Mouse (Mus musculus): Measurements from ENCODE around the gene Cyb5b. TPM values are rescaled to one million over a fixed set of nuclear protein-coding genes. Genes with fewer than 3 reads are reported as not detected.

Gene Cyb5b
- polyA plus RNA-seq, 1 experiment from 2014 or later: 93.2 TPM

DNA sequence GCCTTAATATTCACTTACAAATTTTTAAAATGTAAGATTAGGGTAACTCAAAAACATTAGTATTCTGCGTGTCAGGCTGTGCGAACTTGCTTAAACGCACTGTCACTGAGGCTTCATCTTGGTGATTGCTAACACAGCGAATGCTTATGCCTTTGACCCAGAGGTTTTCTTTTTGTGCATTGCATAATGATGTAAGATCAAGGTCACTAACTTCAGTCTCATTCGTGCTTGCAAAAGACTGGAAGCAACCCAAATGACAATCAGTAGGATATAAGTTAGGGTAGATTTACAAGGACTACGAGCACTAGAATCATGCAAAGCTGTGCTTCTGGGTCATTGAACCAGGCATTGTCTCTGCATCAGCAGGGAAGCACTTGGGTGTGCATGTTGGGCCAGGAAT is 12.8 kb upstream of the Cyb5b start:
- no peak for ATAC-seq
- Histone ChIP-seq H3K36me3 (ENCODE audit: control insufficient read depth, insufficient read depth) (no peaks in the 10 kb centered on the region), H3K4me1 (replicated peaks; ENCODE audit: control insufficient read depth, insufficient read depth, low read length) (peaks cover 15% of the 10 kb centered on the region; the same call in 1 of the 2 replicates), H3K9me3 (ENCODE audit: control insufficient read depth) (no peaks in the 10 kb centered on the region), H3K27me3 (replicated peaks; ENCODE audit: control insufficient read depth, insufficient read depth, low read length) (no peaks in the 10 kb centered on the region), H3K9ac (ENCODE audit: low read depth, low read length) (no peak overlapping the region), H3K27ac (ENCODE audit: low read depth, low read length) (no peak overlapping the region; the same call in 1 of the 2 replicates), H3K4me2 (replicated peaks; ENCODE audit: low read depth) (no peak overlapping the region), H3K4me3 (ENCODE audit: low read depth, low read length) (no peak overlapping the region)
- TF ChIP-seq CTCF (IDR thresholded peaks at IDR 0.05; ENCODE audit: low read depth): no peak
- 67% methylated on average over 6 of the region's 6 CpGs for WGBS

DNA sequence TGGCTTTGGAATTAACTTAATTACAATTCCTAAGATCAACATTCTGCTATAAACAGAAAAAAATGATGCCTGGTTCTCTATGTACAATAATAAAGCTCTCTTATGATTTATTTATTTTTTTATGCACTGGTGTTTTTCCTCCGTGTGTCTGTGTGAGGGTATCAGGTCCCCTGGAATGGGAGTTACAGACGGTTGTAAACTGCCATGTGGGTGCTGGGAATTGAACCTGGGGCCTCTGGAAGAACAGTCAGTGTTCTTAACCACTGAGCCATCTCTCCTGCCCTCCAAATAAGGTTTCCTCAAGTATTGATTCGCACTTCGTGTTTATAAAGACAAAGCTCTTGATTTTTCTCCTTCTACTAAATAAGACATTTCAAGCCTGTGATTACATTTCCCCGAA is 12.1 kb upstream of the Cyb5b start:
- no peak for ATAC-seq
- 76% methylated on average over 5 of the region's 5 CpGs for WGBS
- no peak for TF ChIP-seq CTCF (IDR thresholded peaks at IDR 0.05; ENCODE audit: low read depth)

DNA sequence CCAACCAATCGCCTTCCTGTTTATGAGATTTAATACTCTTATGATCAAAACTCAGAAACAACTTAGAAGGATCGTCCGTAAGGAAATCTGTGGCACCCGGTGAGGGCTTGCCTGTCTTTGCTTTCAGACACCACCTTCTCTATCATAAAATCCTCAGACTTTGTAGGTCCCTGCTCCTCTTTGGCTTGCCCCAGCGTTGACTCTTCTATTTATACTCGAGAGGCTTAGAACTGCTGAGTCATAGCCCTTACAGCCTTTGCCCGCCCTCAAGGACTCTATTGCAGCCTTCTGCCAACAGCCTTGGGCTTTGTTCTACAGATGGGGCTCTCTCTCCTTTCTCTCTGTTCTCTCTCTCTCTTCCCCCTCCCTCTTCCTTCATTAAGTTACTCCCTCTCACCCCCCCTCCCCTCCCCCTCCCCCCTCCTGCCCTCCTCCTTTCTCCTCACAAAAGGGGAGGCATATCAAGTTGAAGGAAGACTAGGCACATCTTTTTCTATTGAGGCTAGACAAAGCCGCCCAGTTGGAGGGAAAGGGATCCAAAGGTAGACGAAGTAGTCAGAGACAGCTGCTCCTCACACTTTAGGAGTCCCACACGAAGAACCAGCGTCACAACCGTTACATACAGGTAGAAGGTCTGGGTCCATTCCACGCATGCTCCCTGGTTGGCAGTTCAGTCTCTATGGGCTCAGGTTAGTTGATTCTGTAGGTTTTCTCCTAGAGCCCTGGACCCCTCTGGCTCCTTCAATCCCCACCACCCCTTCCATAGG is 10.6 kb upstream of the Cyb5b start:
- H3K4me2 ChIP-seq (replicated peaks; ENCODE audit: low read depth): no peak overlapping the region; the same call in 1 of the 2 replicates
- peak; percentile 82 for ATAC-seq
- peak overlapping the region; percentile 64 for H3K27ac ChIP-seq (ENCODE audit: low read depth, low read length)
- 40% methylated on average over 13 of the region's 13 CpGs for WGBS
- H3K4me3 ChIP-seq (ENCODE audit: low read depth, low read length): no peak overlapping the region
- no peaks in the 10 kb centered on the region for H3K9me3 ChIP-seq (ENCODE audit: control insufficient read depth)
- peaks cover 19% of the 10 kb centered on the region; the same call in 1 of the 2 replicates for H3K4me1 ChIP-seq (replicated peaks; ENCODE audit: control insufficient read depth, insufficient read depth, low read length)
- H3K9ac ChIP-seq (ENCODE audit: low read depth, low read length): no peak overlapping the region
- TF ChIP-seq CTCF (IDR thresholded peaks at IDR 0.05; ENCODE audit: low read depth): no peak
- H3K36me3 ChIP-seq (ENCODE audit: control insufficient read depth, insufficient read depth): no peaks in the 10 kb centered on the region
- H3K27me3 ChIP-seq (replicated peaks; ENCODE audit: control insufficient read depth, insufficient read depth, low read length): no peaks in the 10 kb centered on the region

More for the DNA sequence above, 12.1 kb upstream of the Cyb5b start:
- no peak overlapping the region for H3K4me2 ChIP-seq (replicated peaks; ENCODE audit: low read depth)
- H3K4me1 ChIP-seq (replicated peaks; ENCODE audit: control insufficient read depth, insufficient read depth, low read length): peaks cover 19% of the 10 kb centered on the region; the same call in 1 of the 2 replicates
- no peaks in the 10 kb centered on the region for H3K27me3 ChIP-seq (replicated peaks; ENCODE audit: control insufficient read depth, insufficient read depth, low read length)
- no peaks in the 10 kb centered on the region for H3K9me3 ChIP-seq (ENCODE audit: control insufficient read depth)
- H3K4me3 ChIP-seq (ENCODE audit: low read depth, low read length): no peak overlapping the region
- no peak overlapping the region for H3K9ac ChIP-seq (ENCODE audit: low read depth, low read length)
- no peaks in the 10 kb centered on the region for H3K36me3 ChIP-seq (ENCODE audit: control insufficient read depth, insufficient read depth)
- no peak overlapping the region for H3K27ac ChIP-seq (ENCODE audit: low read depth, low read length)

DNA sequence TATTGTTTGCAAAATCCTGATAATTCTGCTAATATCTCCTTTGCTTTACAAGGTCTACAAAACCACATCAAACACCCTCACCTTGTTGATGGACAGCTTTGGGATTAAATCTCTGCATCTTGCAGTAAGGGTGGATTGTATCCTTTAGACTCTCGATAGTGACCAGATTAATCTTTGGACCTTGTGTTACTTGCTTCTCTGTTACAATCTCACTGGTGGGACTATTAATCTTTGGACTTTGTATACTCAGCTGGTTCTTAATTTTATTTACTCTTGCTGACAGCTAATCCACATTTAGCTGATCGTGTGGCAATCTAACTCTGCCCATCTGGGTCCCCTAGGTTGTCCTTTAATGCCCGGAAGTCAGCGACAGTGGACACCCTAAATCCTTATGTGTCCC is 7.9 kb upstream of the Cyb5b start:
- 36% methylated on average over 4 of the region's 4 CpGs for WGBS
- peak; percentile 70 for ATAC-seq

DNA sequence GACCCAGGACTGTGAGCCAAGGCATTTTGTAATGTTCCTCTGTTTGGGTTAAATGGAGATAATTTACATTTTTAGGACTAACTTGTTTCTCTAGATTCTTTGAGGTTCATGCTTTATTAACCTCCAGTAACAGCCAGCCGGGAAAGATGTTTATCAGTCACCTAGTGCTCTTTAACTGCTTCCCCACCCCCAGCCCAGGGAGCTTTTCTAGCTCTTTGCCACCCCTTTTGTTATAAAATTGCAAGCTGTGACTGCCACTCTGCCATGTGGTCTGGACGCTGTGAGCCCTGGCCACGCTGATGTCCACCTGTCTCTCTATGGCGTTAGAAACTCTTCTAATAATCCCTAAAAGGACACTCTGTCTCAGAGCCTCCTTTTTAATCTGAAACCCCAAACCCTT is 6.9 kb upstream of the Cyb5b start:
- Histone ChIP-seq H3K9ac (ENCODE audit: low read depth, low read length) (no peak overlapping the region), H3K4me2 (replicated peaks; ENCODE audit: low read depth) (no peak overlapping the region), H3K4me3 (ENCODE audit: low read depth, low read length) (no peak overlapping the region), H3K4me1 (replicated peaks; ENCODE audit: control insufficient read depth, insufficient read depth, low read length) (peaks cover 14% of the 10 kb centered on the region; the same call in 1 of the 2 replicates), H3K27ac (ENCODE audit: low read depth, low read length) (no peak overlapping the region), H3K9me3 (ENCODE audit: control insufficient read depth) (no peaks in the 10 kb centered on the region), H3K27me3 (replicated peaks; ENCODE audit: control insufficient read depth, insufficient read depth, low read length) (no peaks in the 10 kb centered on the region), H3K36me3 (ENCODE audit: control insufficient read depth, insufficient read depth) (no peaks in the 10 kb centered on the region)
- TF ChIP-seq CTCF (IDR thresholded peaks at IDR 0.05; ENCODE audit: low read depth): no peak
- no peak for ATAC-seq
- 47% methylated on average over 4 of the region's 4 CpGs for WGBS

More for the DNA sequence above, 7.9 kb upstream of the Cyb5b start:
- Histone ChIP-seq H3K9me3 (ENCODE audit: control insufficient read depth) (no peaks in the 10 kb centered on the region), H3K4me1 (replicated peaks; ENCODE audit: control insufficient read depth, insufficient read depth, low read length) (peaks cover 16% of the 10 kb centered on the region; the same call in 1 of the 2 replicates), H3K4me3 (ENCODE audit: low read depth, low read length) (no peak overlapping the region), H3K9ac (ENCODE audit: low read depth, low read length) (no peak overlapping the region), H3K36me3 (ENCODE audit: control insufficient read depth, insufficient read depth) (no peaks in the 10 kb centered on the region), H3K27me3 (replicated peaks; ENCODE audit: control insufficient read depth, insufficient read depth, low read length) (no peaks in the 10 kb centered on the region), H3K4me2 (replicated peaks; ENCODE audit: low read depth) (no peak overlapping the region), H3K27ac (ENCODE audit: low read depth, low read length) (peak overlapping the region; percentile 68; the same call in 1 of the 2 replicates)
- no peak for TF ChIP-seq CTCF (IDR thresholded peaks at IDR 0.05; ENCODE audit: low read depth)

DNA sequence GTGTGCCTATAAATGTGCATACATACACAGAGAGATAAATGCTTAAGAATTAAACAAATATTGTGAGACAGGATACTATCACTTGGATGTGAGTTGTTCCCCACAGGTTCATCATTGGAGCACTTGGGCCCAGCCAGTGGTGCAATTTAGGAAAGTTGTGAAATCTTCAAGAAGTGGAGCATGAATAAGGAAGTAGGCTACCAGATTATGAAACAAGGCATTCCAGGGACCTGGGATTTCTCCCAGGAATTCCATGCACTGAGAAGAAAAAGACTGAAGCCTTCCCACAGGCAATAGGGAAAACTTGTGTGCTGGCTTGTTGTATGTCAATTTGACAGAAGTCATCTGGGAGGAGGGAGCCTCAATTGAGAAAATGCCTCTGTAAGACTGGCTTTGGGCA is 4.3 kb upstream of the Cyb5b start:
- H3K4me3 ChIP-seq (ENCODE audit: low read depth, low read length): no peak overlapping the region
- no peak overlapping the region for H3K27ac ChIP-seq (ENCODE audit: low read depth, low read length)
- no peak overlapping the region for H3K9ac ChIP-seq (ENCODE audit: low read depth, low read length)
- H3K27me3 ChIP-seq (replicated peaks; ENCODE audit: control insufficient read depth, insufficient read depth, low read length): no peaks in the 10 kb centered on the region
- no peaks in the 10 kb centered on the region for H3K9me3 ChIP-seq (ENCODE audit: control insufficient read depth)
- no peak for ATAC-seq
- H3K4me2 ChIP-seq (replicated peaks; ENCODE audit: low read depth): no peak overlapping the region
- H3K36me3 ChIP-seq (ENCODE audit: control insufficient read depth, insufficient read depth): no peaks in the 10 kb centered on the region
- TF ChIP-seq CTCF (IDR thresholded peaks at IDR 0.05; ENCODE audit: low read depth): no peak
- 0 out of 2 replicates have a peak, but pooled peaks cover 9% of the 10 kb centered on the region for H3K4me1 ChIP-seq (replicated peaks; ENCODE audit: control insufficient read depth, insufficient read depth, low read length)

Data from intestine, postnatal 0 days (tissue).